Mouse (Mus musculus) limb, embryonic 14.5 days (tissue): ENCODE measurements around the gene Fam102b. TPM values are rescaled to one million over a fixed set of nuclear protein-coding genes. Genes with fewer than 3 reads are reported as not detected.

ENCODE experiments used
- ATAC-seq: fragments of 200-750 bp; cut with Nextera tagmentation; 2 replicates; pipeline ENCODE4 v1.8.0; 2017; ENCODE audit warnings: low read depth, moderate number of reproducible peaks, moderate TSS enrichment; ENCODE audit not compliant: low FRiP score
- DNase-seq: peaks from one replicate; pipeline ENCODE4 v3.0.0-alpha.2; 2015; ENCODE audit warnings: low spot score
- H3K27ac ChIP-seq: fragments of 300-500 bp; sonication (generic); replicated peaks from 2 replicates; pipeline ENCODE4 v1.5.1; 2014; ENCODE audit warnings: low read depth, mild to moderate bottlenecking, low read length, moderate library complexity, mixed read lengths
- H3K27me3 ChIP-seq: fragments of 300-500 bp; sonication (generic); 2 replicates; pipeline ENCODE4 v1.6.1; 2014; ENCODE audit warnings: low read length, mixed read lengths; ENCODE audit not compliant: control insufficient read depth, insufficient read depth
- H3K36me3 ChIP-seq: fragments of 300-500 bp; sonication (generic); 2 replicates; pipeline ENCODE4 v1.6.1; 2014; ENCODE audit warnings: mild to moderate bottlenecking, low read length, moderate library complexity, mixed read lengths; ENCODE audit not compliant: control insufficient read depth, insufficient read depth
- H3K4me1 ChIP-seq: fragments of 300-500 bp; sonication (generic); 2 replicates; pipeline ENCODE4 v1.6.1; 2014; ENCODE audit warnings: antibody characterized with exemption, low read length, mixed read lengths; ENCODE audit not compliant: control insufficient read depth, insufficient read depth
- H3K4me2 ChIP-seq: fragments of 300-500 bp; sonication (generic); replicated peaks from 2 replicates; pipeline ENCODE4 v1.6.1; 2014; ENCODE audit warnings: low read depth, mild to moderate bottlenecking, low read length, moderate library complexity; ENCODE audit not compliant: severe bottlenecking
- H3K4me3 ChIP-seq: fragments of 300-500 bp; sonication (generic); replicated peaks from 2 replicates; pipeline ENCODE4 v1.5.1; 2014; ENCODE audit warnings: low read length
- H3K9ac ChIP-seq: fragments of 300-500 bp; sonication (generic); 2 replicates; pipeline ENCODE4 v1.6.1; 2014; ENCODE audit warnings: mild to moderate bottlenecking, low read depth, low read length, moderate library complexity; ENCODE audit not compliant: severe bottlenecking
- H3K9me3 ChIP-seq: fragments of 300-500 bp; sonication (generic); 2 replicates; pipeline ENCODE4 v1.6.1; 2016; ENCODE audit warnings: low read length; ENCODE audit not compliant: control insufficient read depth
- POLR2A ChIP-seq: fragments of 200-500 bp; IDR thresholded peaks from 2 replicates; pipeline ENCODE4 v1.8.0; 2012; ENCODE audit warnings: inconsistent platforms, mild to moderate bottlenecking, moderate library complexity, borderline replicate concordance; ENCODE audit not compliant: insufficient read depth, insufficient read length; ENCODE audit errors: extremely low read depth
- WGBS: fragments of 180-500 bp; shearing (Covaris S2); extraction: QIAGEN DNeasy Blood & Tissue Kit; methylation state at CpG from one replicate; pipeline ENCODE4 v1.1.7; 2014; 5-methylcytosine and 5-hydroxymethylcytosine counted together
- polyA plus RNA-seq, 2 experiments: library from polyadenylated mRNA; depleted of rRNA in 1 of 2; stranded (reverse) in 1 of 2; unstranded in 1 of 2; fragments of >200 nt; fragmentation: Nextera tagmentation in 1 of 2; extraction: Ambion mirVana in 1 of 2; gene quantifications; 2 replicates each; pipeline versions ENCODE4 v1.2.1 to v1.2.3; 2012 to 2014

Fam102b gene
- polyA plus RNA-seq, 2 experiments: 15.4 to 16.9 TPM

DNA sequence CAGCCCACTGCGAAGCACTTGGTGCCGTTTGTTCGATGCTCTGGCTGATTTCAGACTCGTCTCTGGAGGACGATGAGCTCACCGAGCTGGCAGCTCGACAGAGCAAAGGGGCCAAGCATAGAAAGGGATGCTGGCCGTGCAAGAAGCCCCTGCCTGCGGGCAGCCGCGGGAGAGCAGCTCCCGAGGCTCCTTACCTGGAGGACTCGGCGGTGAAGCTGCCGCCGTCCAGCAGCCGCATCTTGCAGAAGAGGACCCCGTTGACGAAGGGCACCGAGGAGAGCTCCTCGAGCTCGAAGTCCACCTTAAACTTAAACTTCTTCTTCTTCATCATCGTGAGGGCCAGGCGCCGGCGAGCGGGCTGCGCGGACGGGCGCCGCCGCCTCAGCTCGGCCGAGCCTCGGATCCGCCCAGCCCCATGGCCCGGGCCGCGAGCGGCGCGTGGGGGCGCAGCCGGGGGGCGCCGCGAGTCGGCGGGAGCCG lies 376 bp downstream of the Fam102b start:
- DNase-seq: peak; percentile 29
- Histone ChIP-seq H3K27ac (peak overlapping the region; percentile 82), H3K9ac (peak overlapping the region; percentile 84), H3K36me3 (no peaks in the 10 kb centered on the region), H3K9me3 (no peaks in the 10 kb centered on the region), H3K4me3 (peak overlapping the region; percentile 70), H3K27me3 (no peaks in the 10 kb centered on the region), H3K4me1 (peaks cover 27% of the 10 kb centered on the region), H3K4me2 (peak overlapping the region; percentile 74)
- WGBS: under 1% methylated on average over 34 of the region's 51 CpGs
- TF ChIP-seq POLR2A: 0 out of 2 replicates have a peak, but pooled peaks have one; percentile 18
- ATAC-seq: peak; percentile 82

DNA sequence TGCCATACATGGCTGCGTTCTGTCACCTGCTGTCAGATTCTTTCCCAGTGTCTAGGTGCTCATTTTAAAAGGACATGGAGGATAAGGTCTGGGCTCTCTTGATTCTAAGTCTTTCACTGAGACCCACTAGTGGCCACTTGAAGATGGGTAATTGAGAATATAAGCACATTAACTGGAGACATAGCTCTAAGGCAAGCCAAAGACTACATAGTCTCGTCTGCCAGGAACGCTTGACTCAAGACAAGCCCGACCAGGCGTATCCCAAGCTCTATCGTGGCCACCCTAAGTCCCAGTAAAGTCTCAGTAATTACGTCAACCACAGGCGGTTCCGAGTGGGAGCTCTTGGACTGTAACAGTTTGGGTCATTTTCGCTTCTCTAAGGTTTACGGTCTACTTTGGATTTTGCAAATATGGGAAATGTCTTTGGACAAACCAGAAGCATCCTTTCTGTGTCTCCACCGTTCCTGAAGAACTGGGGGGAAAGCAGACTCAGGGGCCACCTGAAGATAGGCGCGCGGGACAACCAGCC lies 881 bp downstream of the Fam102b start:
- no peaks in the 10 kb centered on the region for H3K36me3 ChIP-seq
- ATAC-seq: no peak
- TF ChIP-seq POLR2A: no peak
- H3K4me3 ChIP-seq: peak overlapping the region; percentile 70
- peaks cover 26% of the 10 kb centered on the region for H3K4me1 ChIP-seq
- H3K9ac ChIP-seq: peak overlapping the region; percentile 84
- no peaks in the 10 kb centered on the region for H3K27me3 ChIP-seq
- peak overlapping the region; percentile 74 for H3K4me2 ChIP-seq
- DNase-seq: no peak
- 6% methylated on average over 15 of the region's 15 CpGs for WGBS
- peak overlapping the region; percentile 82; the same call in 1 of the 2 replicates for H3K27ac ChIP-seq
- no peaks in the 10 kb centered on the region for H3K9me3 ChIP-seq

DNA sequence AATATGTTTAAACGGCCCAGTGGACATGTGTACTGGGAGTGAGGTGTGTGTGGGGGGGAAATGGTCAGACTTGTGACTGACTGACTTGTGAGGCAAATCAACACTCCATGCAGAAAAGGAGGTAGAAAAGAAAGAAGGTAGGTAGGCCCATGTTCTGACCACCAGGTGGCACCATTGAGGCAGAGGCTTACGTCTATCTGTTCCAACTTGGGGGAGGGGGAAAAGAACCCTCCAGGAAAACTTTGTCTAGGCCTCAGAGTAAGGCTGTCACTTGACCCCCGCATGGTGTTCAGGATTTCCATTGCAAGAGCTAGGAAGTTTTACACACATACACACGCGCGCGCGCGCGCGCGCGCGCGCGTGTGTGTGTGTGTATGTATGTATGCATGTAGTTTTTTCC lies 1.8 kb downstream of the Fam102b start:
- DNase-seq: peak; percentile 92
- Histone ChIP-seq H3K27ac (no peak overlapping the region), H3K4me3 (peak overlapping the region; percentile 70), H3K27me3 (no peaks in the 10 kb centered on the region), H3K9ac (peak overlapping the region; percentile 31; the same call in 1 of the 2 replicates), H3K36me3 (no peaks in the 10 kb centered on the region), H3K9me3 (no peaks in the 10 kb centered on the region), H3K4me2 (peak overlapping the region; percentile 74), H3K4me1 (peaks cover 20% of the 10 kb centered on the region)
- ATAC-seq: peak; percentile 38
- 7% methylated on average over 16 of the region's 16 CpGs for WGBS
- no peak for TF ChIP-seq POLR2A

DNA sequence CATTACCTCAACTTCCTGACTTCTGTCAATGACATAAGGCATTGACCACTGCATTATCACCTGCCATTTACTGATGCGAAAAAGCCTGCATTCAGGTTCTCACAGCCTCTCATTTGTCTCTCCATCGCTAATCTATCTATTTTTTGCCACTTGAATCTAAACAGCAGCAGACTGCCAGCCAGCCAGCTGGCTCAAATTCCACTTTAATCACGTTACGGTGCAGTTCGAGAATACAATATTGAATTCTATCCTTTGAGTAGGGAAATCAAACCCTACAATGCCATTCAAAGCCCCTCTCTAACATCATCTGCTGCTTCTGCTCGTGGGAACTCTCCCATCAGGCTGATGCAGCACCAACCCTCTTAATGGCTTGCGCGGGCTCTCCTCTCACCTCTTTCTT lies 4.3 kb downstream of the Fam102b start:
- no peak overlapping the region for H3K4me3 ChIP-seq
- H3K9me3 ChIP-seq: no peaks in the 10 kb centered on the region
- WGBS: 70% methylated on average over 8 of the region's 8 CpGs
- ATAC-seq (no peak), DNase-seq (no peak)
- no peaks in the 10 kb centered on the region for H3K36me3 ChIP-seq
- no peaks in the 10 kb centered on the region for H3K27me3 ChIP-seq
- H3K4me2 ChIP-seq: no peak overlapping the region
- no peak overlapping the region for H3K27ac ChIP-seq
- H3K9ac ChIP-seq: no peak overlapping the region
- H3K4me1 ChIP-seq: peaks cover 12% of the 10 kb centered on the region
- TF ChIP-seq POLR2A: no peak

DNA sequence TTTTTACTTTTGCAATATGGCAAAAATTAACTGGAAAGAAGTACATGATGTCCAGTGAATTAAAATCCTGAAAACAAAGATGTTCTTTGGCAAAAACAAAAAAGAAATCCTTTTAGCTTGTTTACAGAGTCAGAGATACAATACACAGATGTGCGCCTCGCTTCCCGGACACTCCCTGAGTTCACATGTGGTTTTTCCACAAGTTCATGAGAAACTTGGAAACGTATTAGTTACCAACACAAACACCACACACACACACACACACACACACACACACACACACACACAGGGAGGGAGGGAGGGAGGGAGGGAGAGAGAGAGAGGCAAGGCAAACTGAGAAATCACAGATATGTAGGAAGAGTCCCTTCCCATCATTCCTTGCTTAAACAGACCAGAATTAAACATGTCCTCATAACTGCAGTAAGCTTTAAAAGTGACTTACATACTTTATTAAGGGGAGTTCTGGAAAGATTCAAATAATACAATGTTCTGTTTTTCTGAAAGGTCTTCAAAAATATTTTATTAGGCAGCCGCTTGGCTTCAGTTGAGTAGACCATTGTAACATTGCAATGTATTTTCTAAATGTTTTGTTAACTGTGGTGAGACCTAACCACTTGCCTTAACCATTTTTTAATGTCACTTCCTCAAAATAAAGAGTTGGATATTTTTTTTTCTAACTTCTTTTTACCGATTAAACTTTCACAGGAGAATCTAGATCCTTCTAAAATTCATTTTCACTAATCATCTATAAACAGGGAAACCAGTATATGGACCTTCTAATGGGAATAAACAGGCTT lies 5.5 kb downstream of the Fam102b start:
- H3K27ac ChIP-seq: no peak overlapping the region
- TF ChIP-seq POLR2A: no peak
- H3K4me1 ChIP-seq: peaks cover 15% of the 10 kb centered on the region
- ATAC-seq: no peak
- no peaks in the 10 kb centered on the region for H3K27me3 ChIP-seq
- no peak overlapping the region for H3K9ac ChIP-seq
- 73% methylated on average over 6 of the region's 6 CpGs for WGBS
- H3K4me3 ChIP-seq: no peak overlapping the region
- no peaks in the 10 kb centered on the region for H3K36me3 ChIP-seq
- H3K4me2 ChIP-seq: no peak overlapping the region
- DNase-seq: no peak
- H3K9me3 ChIP-seq: no peaks in the 10 kb centered on the region
